Mouse (Mus musculus) lung, adult 2 months (tissue): ENCODE results near the gene E030018B13Rik. TPM values are rescaled to one million over a fixed set of nuclear protein-coding genes. Genes with fewer than 3 reads are reported as not detected.

Experiments used
- DNase-seq: peaks from one replicate; pipeline ENCODE4 v3.0.0; 2022
- H3K4me1 ChIP-seq: fragments of 200-500 bp; 2 replicates; pipeline ENCODE4 v1.6.1; 2011; ENCODE audit warnings: low read length; ENCODE audit not compliant: control insufficient read depth, insufficient read depth
- H3K4me3 ChIP-seq: fragments of 200-500 bp; replicated peaks from 2 replicates; pipeline ENCODE3; 2011; ENCODE audit warnings: low read depth, mild to moderate bottlenecking, control low read depth, low read length; ENCODE audit errors: extremely low read depth
- CTCF ChIP-seq: fragments of 200-500 bp; IDR thresholded peaks from 2 replicates; pipeline ENCODE4 v1.5.1; 2011; ENCODE audit warnings: mild to moderate bottlenecking, low read length, control low read depth; ENCODE audit not compliant: insufficient read depth
- POLR2A ChIP-seq: fragments of 200-500 bp; IDR thresholded peaks from 2 replicates; pipeline ENCODE4 v1.6.1; 2011; ENCODE audit warnings: low read depth, mild to moderate bottlenecking, control low read depth, low read length, borderline replicate concordance; ENCODE audit errors: extremely low read depth
- WGBS: fragments of 180-500 bp; shearing (Covaris S2); methylation state at CpG from one replicate; pipeline ENCODE4 v1.1.7; 2018; 5-methylcytosine and 5-hydroxymethylcytosine counted together
- polyA plus RNA-seq: library from polyadenylated mRNA; depleted of rRNA; stranded (reverse); fragments of >200 nt; gene quantifications from 2 replicates; pipeline ENCODE4 v1.2.3, GENCODE M21; 2012

E030018B13Rik gene
- polyA plus RNA-seq, 1 experiment: not detected

DNA sequence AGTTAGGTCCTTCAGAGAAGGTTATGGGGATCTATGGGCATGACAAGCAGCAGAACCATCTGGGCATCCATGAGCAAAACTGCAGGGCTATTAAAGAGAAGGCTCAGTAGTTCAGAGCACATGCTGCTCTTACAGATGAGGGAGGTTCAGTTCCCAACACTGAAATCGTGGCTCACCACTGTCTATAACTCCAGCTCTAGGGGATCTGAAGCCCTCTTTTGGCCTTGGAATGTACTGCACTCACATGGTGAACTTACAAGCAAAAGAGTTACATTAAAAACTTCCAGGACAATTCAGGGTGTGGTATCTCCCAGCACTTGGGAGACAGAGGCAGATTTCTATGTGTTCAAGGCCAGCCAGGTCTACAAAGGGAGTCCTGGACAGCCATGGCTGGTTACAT is 6.3 kb downstream of the E030018B13Rik start:
- peaks cover 72% of the 10 kb centered on the region for H3K4me1 ChIP-seq
- 90% methylated on average over 1 of the region's 1 CpGs for WGBS
- TF ChIP-seq POLR2A: no peak
- no peak for TF ChIP-seq CTCF
- no peak overlapping the region for H3K4me3 ChIP-seq
- DNase-seq: peak; percentile 3

DNA sequence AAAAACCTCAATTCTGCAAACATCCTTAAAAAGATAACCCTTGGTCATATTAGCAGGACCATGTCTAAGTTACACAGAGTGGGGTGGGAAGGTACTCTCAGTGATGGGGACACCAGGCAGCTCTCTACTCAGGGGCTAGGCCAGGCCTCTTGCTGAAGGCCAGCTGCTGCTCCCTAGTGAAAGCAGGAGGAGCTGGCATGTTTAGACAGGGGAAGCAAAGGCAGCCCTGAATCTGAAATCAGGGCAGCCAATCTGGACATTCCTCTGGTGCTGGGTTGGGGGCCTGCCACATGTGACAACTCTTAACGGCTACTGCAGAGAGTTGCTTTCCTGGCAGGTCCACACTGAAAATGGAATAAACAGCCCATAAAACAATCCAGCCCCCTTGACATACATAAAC is 7.5 kb downstream of the E030018B13Rik start:
- DNase-seq: no peak
- Histone ChIP-seq H3K4me1 (peaks cover 64% of the 10 kb centered on the region), H3K4me3 (no peak overlapping the region)
- TF ChIP-seq CTCF (no peak), POLR2A (no peak)
- WGBS: 25% methylated on average over 1 of the region's 1 CpGs

DNA sequence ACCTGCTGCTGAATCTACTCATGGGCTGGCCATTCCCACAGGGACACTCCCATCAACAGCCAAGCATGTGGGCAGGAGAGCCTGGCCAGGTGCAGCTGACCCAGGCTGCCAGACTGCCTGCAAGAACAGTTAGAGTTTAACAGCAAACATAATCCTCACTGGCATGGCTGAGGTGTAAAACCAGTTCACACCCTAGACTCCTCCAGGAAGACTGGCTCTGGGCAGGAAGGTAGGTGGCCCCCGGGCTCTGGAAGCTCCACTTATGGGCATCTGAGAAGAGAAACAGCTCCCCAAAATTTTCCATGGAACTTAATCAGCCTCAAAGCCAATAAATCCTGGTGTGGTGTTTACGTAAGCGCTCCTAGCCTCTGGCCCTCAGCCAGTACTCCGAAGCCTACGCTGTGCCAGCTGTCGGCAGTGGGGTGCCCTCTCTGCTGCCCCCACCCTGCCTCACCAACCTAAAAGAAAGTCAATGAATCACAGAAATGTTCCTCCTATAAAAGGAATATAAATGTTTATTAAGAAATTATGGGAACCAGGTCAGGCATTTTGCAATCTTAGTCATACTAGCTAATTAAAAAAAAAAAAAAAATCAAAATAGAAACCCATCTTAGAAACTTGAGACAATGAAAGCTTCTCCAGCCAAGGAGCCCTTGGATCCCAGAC is 8.2 kb downstream of the E030018B13Rik start:
- TF ChIP-seq CTCF (no peak), POLR2A (0 out of 2 replicates have a peak, but pooled peaks have one; percentile 23)
- Histone ChIP-seq H3K4me1 (peaks cover 60% of the 10 kb centered on the region), H3K4me3 (peak overlapping the region; percentile 29)
- 11% methylated on average over 6 of the region's 6 CpGs for WGBS
- peak; percentile 79 for DNase-seq

DNA sequence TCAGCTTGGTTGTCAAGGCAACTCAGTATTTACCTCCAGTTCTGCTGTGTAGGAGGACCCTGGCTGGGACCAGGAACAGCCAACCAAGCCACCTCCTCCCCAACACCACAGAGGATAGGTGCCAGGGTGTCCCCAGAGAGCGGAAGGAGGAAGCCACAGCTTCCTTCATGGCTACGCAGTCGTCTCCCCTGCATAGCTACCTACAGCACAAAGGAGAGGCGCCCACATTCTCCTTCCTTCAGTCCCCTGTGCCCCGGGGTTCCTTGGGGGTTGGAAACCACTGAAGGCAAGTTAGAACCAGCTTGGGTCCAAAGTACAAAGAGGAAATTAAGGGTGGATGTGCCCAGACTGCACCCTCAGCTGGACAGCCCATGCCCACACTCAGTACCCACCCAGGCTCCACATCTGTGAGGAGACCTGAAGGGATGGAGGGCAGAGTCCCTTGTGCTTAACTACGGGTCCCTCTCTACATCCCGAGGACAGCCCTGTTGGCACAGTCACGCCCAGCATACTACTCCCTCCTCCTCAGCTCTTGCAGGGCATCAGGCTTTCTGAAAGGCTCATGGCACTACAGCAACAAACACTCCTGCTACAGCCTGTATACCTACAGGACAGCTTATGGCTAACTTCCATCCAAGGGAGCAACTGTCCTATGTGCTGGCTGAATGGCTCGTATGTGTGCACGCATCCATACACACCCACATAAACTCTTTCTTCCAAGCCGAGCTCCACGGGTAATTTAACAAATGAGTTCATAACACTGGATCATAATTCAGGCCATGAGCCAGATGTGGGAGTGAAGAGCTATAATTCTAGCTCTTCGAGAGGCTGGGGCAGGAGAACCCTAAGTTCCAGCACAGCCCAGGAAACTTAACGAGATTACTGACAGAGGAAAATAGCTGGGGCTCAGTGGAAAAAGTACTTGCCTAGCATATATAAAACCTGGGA is 9.0 kb downstream of the E030018B13Rik start:
- WGBS: 16% methylated on average over 14 of the region's 14 CpGs
- no peak overlapping the region for H3K4me3 ChIP-seq
- peaks cover 59% of the 10 kb centered on the region for H3K4me1 ChIP-seq
- TF ChIP-seq POLR2A (0 out of 2 replicates have a peak, but pooled peaks have one; percentile 8), CTCF (no peak)
- DNase-seq: peak; percentile 62

DNA sequence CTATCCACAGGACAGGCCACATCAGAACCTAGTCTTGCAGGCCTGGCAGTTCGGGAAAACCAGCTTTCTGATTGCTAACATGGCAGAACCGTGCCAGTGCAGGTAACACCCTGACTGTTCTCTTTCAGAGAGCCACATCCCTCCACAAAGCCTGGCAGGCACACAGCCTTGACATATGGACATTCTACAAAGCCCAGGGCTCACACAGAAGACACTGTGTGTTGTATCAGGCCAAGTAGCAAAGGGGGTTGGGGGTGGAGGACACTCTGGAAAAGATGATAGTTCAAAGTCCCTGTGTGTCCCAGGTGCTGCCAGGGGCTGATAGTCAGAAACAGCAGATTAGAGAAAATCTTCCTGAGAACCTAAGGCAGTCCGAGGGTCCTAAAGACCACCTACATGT is 9.8 kb downstream of the E030018B13Rik start:
- WGBS: 65% methylated on average over 3 of the region's 3 CpGs
- no peak for TF ChIP-seq POLR2A
- no peak for TF ChIP-seq CTCF
- DNase-seq: peak; percentile 4
- no peak overlapping the region for H3K4me3 ChIP-seq
- H3K4me1 ChIP-seq: peaks cover 61% of the 10 kb centered on the region

DNA sequence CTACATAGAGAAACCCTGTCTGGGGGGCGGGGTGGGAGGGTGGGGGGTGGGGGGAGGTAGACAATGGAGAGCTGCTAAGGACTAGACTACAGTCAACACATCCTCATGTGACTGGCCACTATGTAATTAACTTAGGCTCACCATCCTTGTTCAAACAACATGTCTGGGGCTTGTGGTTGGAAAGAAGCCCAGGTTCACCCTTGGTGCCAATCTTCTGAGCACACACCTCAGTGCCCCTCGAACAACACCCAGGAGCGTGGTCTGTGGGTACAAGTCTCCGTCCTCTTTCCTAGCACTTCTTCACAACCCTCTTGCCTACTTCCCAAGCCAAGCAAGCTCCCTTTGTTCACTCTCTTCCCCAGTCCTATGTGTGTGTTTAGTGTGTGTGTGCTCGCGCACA is 10.5 kb downstream of the E030018B13Rik start:
- Histone ChIP-seq H3K4me1 (peaks cover 56% of the 10 kb centered on the region), H3K4me3 (no peak overlapping the region)
- TF ChIP-seq CTCF: no peak
- TF ChIP-seq POLR2A: no peak
- no peak for DNase-seq
- WGBS: 84% methylated on average over 6 of the region's 6 CpGs

DNA sequence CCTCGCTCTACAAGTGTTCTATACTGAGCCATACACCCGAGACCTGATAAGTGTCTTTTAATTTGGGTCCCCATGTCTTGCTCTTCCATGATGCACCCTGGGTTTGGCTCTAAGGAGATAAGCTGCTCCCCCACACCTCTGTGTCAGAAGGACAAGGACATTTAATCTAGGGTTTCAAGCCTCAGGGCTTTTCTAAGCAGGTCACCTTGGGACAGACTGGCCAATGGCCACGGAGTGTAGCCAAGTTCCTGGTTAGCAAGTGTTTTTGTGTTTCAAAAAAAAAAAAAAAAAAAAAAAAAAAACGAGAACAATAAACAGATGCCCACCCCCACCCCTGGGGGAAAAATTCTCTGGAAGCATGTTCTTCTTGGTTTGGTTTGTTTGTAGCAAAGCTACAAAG is 12.4 kb downstream of the E030018B13Rik start:
- no peak overlapping the region for H3K4me3 ChIP-seq
- DNase-seq: peak; percentile 43
- TF ChIP-seq CTCF (no peak), POLR2A (no peak)
- H3K4me1 ChIP-seq: peaks cover 53% of the 10 kb centered on the region
- WGBS: 34% methylated on average over 4 of the region's 4 CpGs

DNA sequence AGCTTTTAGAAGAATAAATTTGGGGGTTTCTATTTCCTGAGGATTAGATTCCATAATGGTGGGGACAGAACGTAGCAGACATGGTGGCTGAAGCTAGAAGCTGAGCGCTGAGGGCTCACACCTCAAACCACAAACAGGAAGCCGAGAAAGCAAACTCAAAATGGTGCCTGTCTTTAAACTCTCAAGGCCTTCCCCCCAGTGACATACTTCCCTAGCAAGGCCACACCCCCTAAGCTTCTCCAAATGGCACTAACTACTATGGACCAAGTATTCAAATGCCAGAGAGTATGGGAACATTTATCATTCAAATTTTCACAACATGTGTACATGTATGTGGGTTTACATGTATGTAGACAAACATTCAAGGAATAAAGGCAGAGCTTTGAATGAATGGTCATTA is 13.5 kb downstream of the E030018B13Rik start:
- no peak for TF ChIP-seq CTCF
- no peak for TF ChIP-seq POLR2A
- no peak for DNase-seq
- WGBS: 48% methylated on average over 3 of the region's 3 CpGs
- H3K4me1 ChIP-seq: peaks cover 55% of the 10 kb centered on the region
- no peak overlapping the region for H3K4me3 ChIP-seq

DNA sequence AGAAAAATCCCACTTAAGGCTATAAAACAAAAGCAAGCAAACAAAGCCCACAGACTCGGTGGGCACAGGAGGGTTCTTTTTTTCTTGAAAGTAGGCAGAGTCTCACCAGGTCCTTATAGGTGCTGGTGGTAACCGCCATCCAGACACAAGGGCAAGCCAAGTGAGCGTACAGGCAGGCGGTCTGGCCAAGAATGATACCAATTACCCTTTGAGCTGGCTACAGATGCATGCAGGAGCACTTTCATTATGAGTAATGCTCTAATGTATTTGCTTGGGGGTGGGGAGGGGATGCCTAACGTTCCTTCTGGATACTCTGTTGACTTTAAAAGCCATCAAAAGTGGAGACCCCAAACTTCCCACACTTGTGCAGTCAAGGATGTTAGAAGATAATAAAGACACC is 14.1 kb downstream of the E030018B13Rik start:
- DNase-seq: no peak
- H3K4me3 ChIP-seq: no peak overlapping the region

DNA sequence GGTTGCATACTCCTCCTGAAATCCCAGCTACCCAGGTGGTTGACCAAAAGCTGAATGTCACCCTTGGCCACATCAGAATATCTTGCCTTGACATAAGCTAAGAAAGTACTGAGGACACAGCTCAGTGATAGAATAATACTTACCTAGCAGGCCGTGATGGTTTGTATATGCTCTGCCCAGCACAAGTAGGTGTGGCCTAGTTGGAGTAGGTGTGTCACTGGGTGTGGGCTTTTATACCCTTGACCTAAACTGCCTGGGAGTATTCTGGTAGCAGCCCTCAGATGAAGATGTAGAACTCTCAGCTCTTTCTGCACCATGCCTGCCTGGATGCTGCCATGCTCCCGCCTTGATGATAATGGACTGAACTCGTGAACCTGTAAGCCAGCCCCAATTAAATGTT is 15.8 kb downstream of the E030018B13Rik start:
- no peak for TF ChIP-seq POLR2A
- TF ChIP-seq CTCF: no peak
- Histone ChIP-seq H3K4me3 (no peak overlapping the region), H3K4me1 (peaks cover 40% of the 10 kb centered on the region)
- 58% methylated on average over 3 of the region's 3 CpGs for WGBS
- no peak for DNase-seq

More for the DNA sequence above, 14.1 kb downstream of the E030018B13Rik start:
- TF ChIP-seq CTCF (no peak), POLR2A (no peak)
- peaks cover 49% of the 10 kb centered on the region for H3K4me1 ChIP-seq
- 65% methylated on average over 5 of the region's 5 CpGs for WGBS
